27 mouse cellular contexts compared by ENCODE assay signal in the genomic region with DNA sequence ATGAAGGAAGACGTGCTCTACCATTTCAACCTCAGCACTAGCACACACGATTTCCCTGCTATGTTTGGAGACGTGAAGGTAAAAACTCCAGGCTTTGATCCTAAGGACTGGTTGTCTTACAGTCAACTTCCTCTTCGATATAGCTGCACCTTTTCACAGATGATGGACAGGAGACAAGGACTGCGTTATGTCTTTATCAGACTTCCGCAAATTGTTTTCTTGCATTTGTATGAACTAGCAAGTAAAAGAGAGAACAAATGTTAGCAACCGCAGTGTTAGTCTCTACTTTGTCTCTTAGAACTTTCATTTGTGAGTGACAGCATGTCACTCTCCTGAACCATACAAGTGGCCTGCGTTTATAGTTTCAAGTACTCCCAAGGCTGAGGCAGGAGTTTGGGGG. TPM values are rescaled to one million over a fixed set of nuclear protein-coding genes. Genes with fewer than 3 reads are reported as not detected.
"Had no signal": no experiment of that assay in that cellular context is flagged by ENCODE, and none has a peak within 500 bp of the region (broad histone marks: within the 10 kb centered on the region; RNA-seq: fewer than 3 reads in every experiment).

No protein-coding gene starts in this region.

- H3K9me3 ChIP-seq: embryonic facial prominence, embryonic 12.5 days; embryonic facial prominence, embryonic 13.5 days; embryonic facial prominence, embryonic 15.5 days; forebrain, embryonic 10.5 days; forebrain, embryonic 12.5 days; forebrain, embryonic 13.5 days; forebrain, embryonic 15.5 days had no signal

- H3K4me2 ChIP-seq: embryonic facial prominence, embryonic 12.5 days; embryonic facial prominence, embryonic 13.5 days; embryonic facial prominence, embryonic 15.5 days; forebrain, embryonic 12.5 days; forebrain, embryonic 13.5 days; forebrain, embryonic 15.5 days had no signal

- ATAC-seq: forebrain, embryonic 13.5 days; forebrain, embryonic 14.5 days; forebrain, embryonic 15.5 days; forebrain, embryonic 16.5 days; forebrain, postnatal 0 days had no signal

- DNase-seq: cerebellum, adult 8-10 months; cerebellum, adult 9-10 months; cerebellum, adult 9-11 months; cerebellum, postnatal 10 days; cerebellum, postnatal 14 days; cerebellum, postnatal 25 days; cerebellum, postnatal 36 days; embryo, embryonic 11 days; forebrain, postnatal 0 days; gastrocnemius, adult 2 months; gastrocnemius, postnatal 10 days; gastrocnemius, postnatal 14 days; gastrocnemius, postnatal 25 days; gastrocnemius, postnatal 36 days; heart, adult 18-20 months; heart, adult 2 months had no signal

- H3K4me3 ChIP-seq: embryonic facial prominence, embryonic 12.5 days; embryonic facial prominence, embryonic 13.5 days; embryonic facial prominence, embryonic 15.5 days; erythroblast, embryonic 14.5 days; forebrain, embryonic 10.5 days; forebrain, embryonic 12.5 days; forebrain, embryonic 13.5 days; forebrain, embryonic 15.5 days; gastrocnemius, adult 2 months; heart, adult 2 months had no signal

- H3K36me3 ChIP-seq: embryonic facial prominence, embryonic 12.5 days; embryonic facial prominence, embryonic 13.5 days; embryonic facial prominence, embryonic 15.5 days; forebrain, embryonic 10.5 days; forebrain, embryonic 12.5 days; forebrain, embryonic 15.5 days had no signal

- H3K9ac ChIP-seq: embryonic facial prominence, embryonic 12.5 days; embryonic facial prominence, embryonic 13.5 days; embryonic facial prominence, embryonic 15.5 days; forebrain, embryonic 12.5 days; forebrain, embryonic 13.5 days; forebrain, embryonic 15.5 days; forebrain, postnatal 0 days had no signal

- H3K4me1 ChIP-seq: embryonic facial prominence, embryonic 12.5 days; embryonic facial prominence, embryonic 13.5 days; embryonic facial prominence, embryonic 15.5 days; forebrain, embryonic 10.5 days; forebrain, embryonic 12.5 days; forebrain, embryonic 13.5 days; forebrain, embryonic 15.5 days had no signal

- H3K27ac ChIP-seq: embryonic facial prominence, embryonic 12.5 days; embryonic facial prominence, embryonic 13.5 days; embryonic facial prominence, embryonic 15.5 days; forebrain, embryonic 10.5 days; forebrain, embryonic 12.5 days; forebrain, embryonic 13.5 days; forebrain, embryonic 15.5 days; gastrocnemius, adult 2 months; heart, adult 2 months had no signal

- H3K27me3 ChIP-seq: embryonic facial prominence, embryonic 12.5 days; embryonic facial prominence, embryonic 13.5 days; embryonic facial prominence, embryonic 15.5 days; forebrain, embryonic 12.5 days; forebrain, embryonic 13.5 days; forebrain, embryonic 15.5 days had no signal

RNA-seq across cellular contexts. Expression of a gene that starts 11.6 kb away (rescaled TPM):
- total RNA-seq: granulocyte monocyte progenitor cell, adult 5-6 weeks had no signal
- polyA plus RNA-seq: erythroblast, embryonic 14.5 days had no signal
